Mouse (Mus musculus): Measurements from ENCODE around the gene Slc35a1.

Gene Slc35a1

GRCm38 (mm10) chr4:34644779-34645178 lies 42.5 kb downstream of the Slc35a1 start:
- DNase-seq: no peak

GRCm38 (mm10) chr4:34640731-34641130 lies 46.5 kb downstream of the Slc35a1 start:
- DNase-seq: no peak

GRCm38 (mm10) chr4:34639745-34640364 lies 47.4 kb downstream of the Slc35a1 start:
- no peak for DNase-seq

GRCm38 (mm10) chr4:34637851-34638250 lies 49.4 kb downstream of the Slc35a1 start:
- no peak for DNase-seq

- DNase-seq: no peak
These were observed 49.9 kb downstream of the Slc35a1 start for GRCm38 (mm10) chr4:34637386-34637785.

- DNase-seq: no peak
These were observed 51.2 kb downstream of the Slc35a1 start for GRCm38 (mm10) chr4:34636036-34636435.

GRCm38 (mm10) chr4:34634129-34634528 lies 53.1 kb downstream of the Slc35a1 start:
- no peak for DNase-seq

- DNase-seq: no peak
These were observed 57.3 kb downstream of the Slc35a1 start for GRCm38 (mm10) chr4:34629956-34630355.

- no peak for DNase-seq
These were observed 60.8 kb downstream of the Slc35a1 start for GRCm38 (mm10) chr4:34626401-34626800.

- DNase-seq: no peak
These were observed 61.7 kb downstream of the Slc35a1 start for GRCm38 (mm10) chr4:34625556-34625955.

GRCm38 (mm10) chr4:34616146-34616545 lies 71.1 kb downstream of the Slc35a1 start:
- DNase-seq: no peak

GRCm38 (mm10) chr4:34615303-34615702 lies 71.9 kb downstream of the Slc35a1 start:
- DNase-seq: peak; percentile 5

- DNase-seq: peak; percentile 89
These were observed 72.6 kb downstream of the Slc35a1 start, which contains the start of the genes Orc3 and Rars2 for GRCm38 (mm10) chr4:34614630-34615094. Orc3 (minus strand) TSS chr4:34614944. Rars2 (plus strand) TSS chr4:34614957.

- peak; percentile 15 for DNase-seq
These were observed 73.6 kb downstream of the Slc35a1 start for GRCm38 (mm10) chr4:34613571-34614145.

Data from right cerebral cortex, postnatal 4 days (tissue).